In the genomic region with DNA sequence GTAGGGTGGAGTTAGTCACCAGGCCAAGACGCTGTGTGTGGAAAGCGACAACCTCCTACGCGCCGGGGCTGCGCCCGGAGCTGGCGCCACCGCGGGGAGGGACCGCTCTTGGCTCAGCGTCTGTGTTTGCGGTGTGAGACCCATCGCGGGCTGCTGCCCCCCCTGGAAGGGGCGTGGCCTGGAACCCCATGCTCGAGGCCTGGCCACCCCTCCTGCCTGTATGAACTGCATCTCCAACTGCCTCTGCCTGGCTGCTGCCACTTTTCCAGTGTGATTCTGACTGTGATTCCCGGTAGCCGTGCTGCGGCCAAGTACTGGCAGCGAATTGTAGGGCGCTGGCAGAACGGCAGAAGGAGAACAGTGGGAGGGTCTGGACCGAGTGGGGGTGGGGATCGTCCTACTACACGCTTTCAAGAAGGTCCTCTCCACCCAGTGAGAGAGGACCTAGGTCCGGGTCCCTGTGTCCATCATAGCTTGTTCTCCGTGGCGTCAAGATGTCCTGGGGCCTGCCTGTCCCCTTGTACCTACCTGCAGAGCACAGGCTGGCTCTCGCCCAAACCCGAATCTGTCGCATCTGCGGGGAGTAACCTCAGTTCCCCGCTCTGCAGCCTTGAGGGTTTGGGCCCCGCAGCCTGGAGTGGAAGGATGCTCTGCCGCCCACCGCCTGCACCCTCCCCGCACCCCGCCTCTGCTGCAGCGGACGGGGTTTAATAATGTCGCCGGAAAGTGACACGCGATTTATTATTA, we compare ENCODE assay signal across 8 mouse cellular contexts. TPM values are rescaled to one million over a fixed set of nuclear protein-coding genes. Genes with fewer than 3 reads are reported as not detected.
DNase-seq lines count a peak whose midpoint lies in the region; ATAC-seq and TF ChIP-seq lines count a peak whose summit lies in the region.

No protein-coding gene starts in this region.

- peak overlapping the region; percentile 49 for H3K9ac ChIP-seq in intestine, embryonic 16.5 days (ENCODE audit: low read depth, low read length)
- H3K9ac ChIP-seq in liver, embryonic 11.5 days (ENCODE audit: low read depth, low read length) = no peak overlapping the region

- H3K27ac ChIP-seq in cortical plate, adult 2 months (ENCODE audit: insufficient read depth, low read length) = no peak overlapping the region
- H3K27ac ChIP-seq in intestine, embryonic 16.5 days (ENCODE audit: low read length) = no peak overlapping the region
- H3K27ac ChIP-seq in liver, embryonic 11.5 days (ENCODE audit: low read depth, low read length) = no peak overlapping the region

- peak; percentile 76 to 84 for DNase-seq in urinary bladder, adult 18-20 months (ENCODE audit: low spot score in 2 of 2)
- no peak for DNase-seq in urinary bladder, postnatal 10 days (ENCODE audit: low spot score)
- peak; percentile 83 to 90 for DNase-seq in heart, adult 18-20 months
- DNase-seq in liver, embryonic 11.5 days (ENCODE audit: low spot score) = no peak
- DNase-seq in naive thymus-derived CD4-positive, alpha-beta T cell, adult 2 months (ENCODE audit: low read depth) = peak; percentile 85
- peak; percentile 42 for DNase-seq in thymus, postnatal 0 days (ENCODE audit: low spot score)

- no peak for TF ChIP-seq POLR2A in cortical plate, adult 2 months (IDR thresholded peaks at IDR 0.05; ENCODE audit: extremely low read depth, insufficient read depth, low read length)

- H3K4me1 ChIP-seq in cortical plate, adult 2 months (ENCODE audit: control insufficient read depth, insufficient read depth, low read length) = no peaks in the 10 kb centered on the region
- H3K4me1 ChIP-seq in intestine, embryonic 16.5 days (ENCODE audit: control insufficient read depth, insufficient read depth, low read length) = peaks cover 45% of the 10 kb centered on the region
- H3K4me1 ChIP-seq in liver, embryonic 11.5 days (replicated peaks; ENCODE audit: control insufficient read depth, insufficient read depth, low read length) = peaks cover 44% of the 10 kb centered on the region

- H3K36me3 ChIP-seq in intestine, embryonic 16.5 days (ENCODE audit: control insufficient read depth, insufficient read depth, low read length) = no peaks in the 10 kb centered on the region
- H3K36me3 ChIP-seq in liver, embryonic 11.5 days (ENCODE audit: control insufficient read depth, insufficient read depth, low read length) = no peaks in the 10 kb centered on the region

- WGBS in intestine, embryonic 16.5 days = 1% methylated on average over 45 of the region's 45 CpGs
- WGBS in liver, embryonic 11.5 days = 2% methylated on average over 45 of the region's 45 CpGs

- no peak for TF ChIP-seq CTCF in cortical plate, adult 2 months (IDR thresholded peaks at IDR 0.05; ENCODE audit: extremely low read depth, insufficient read depth, low read length)

- H3K27me3 ChIP-seq in intestine, embryonic 16.5 days (replicated peaks; ENCODE audit: control insufficient read depth, insufficient read depth, low read length) = peaks cover 70% of the 10 kb centered on the region
- H3K27me3 ChIP-seq in liver, embryonic 11.5 days (replicated peaks; ENCODE audit: control insufficient read depth, insufficient read depth, low read length) = peaks cover 83% of the 10 kb centered on the region

- H3K4me2 ChIP-seq in intestine, embryonic 16.5 days (ENCODE audit: low read depth, low read length) = peak overlapping the region; percentile 63
- H3K4me2 ChIP-seq in liver, embryonic 11.5 days = peak overlapping the region; percentile 61

- H3K4me3 ChIP-seq in cortical plate, adult 2 months (ENCODE audit: insufficient read depth, low read length) = peak overlapping the region; percentile 30; the same call in 1 of the 2 replicates
- H3K4me3 ChIP-seq in intestine, embryonic 16.5 days (ENCODE audit: low read length) = peak overlapping the region; percentile 37
- peak overlapping the region; percentile 39 for H3K4me3 ChIP-seq in liver, embryonic 11.5 days (ENCODE audit: low read depth, low read length)

- H3K9me3 ChIP-seq in intestine, embryonic 16.5 days (ENCODE audit: control insufficient read depth, low read length) = no peaks in the 10 kb centered on the region
- H3K9me3 ChIP-seq in liver, embryonic 11.5 days (ENCODE audit: control insufficient read depth, low read length) = no peaks in the 10 kb centered on the region

- peak; percentile 10; the same call in 1 of the 2 replicates for ATAC-seq in intestine, embryonic 16.5 days
- no peak for ATAC-seq in liver, embryonic 11.5 days (replicated peaks; ENCODE audit: low FRiP score)

RNA-seq across cellular contexts. Expression of gene Kazald1, which starts 4.9 kb away (rescaled TPM):
- 6.8 and 9.1 TPM in 2 replicates for polyA plus RNA-seq in cortical plate, adult 2 months (2012; rRNA removed)
- 1 to 10 TPM; 3.3 to 4.1 TPM for total RNA-seq in heart, adult 18-20 months (2021)
- polyA plus RNA-seq in intestine, embryonic 16.5 days (2015; fragmentation: Nextera tagmentation; extraction: Ambion mirVana) = 2.0 and 2.1 TPM in 2 replicates
- 0.91 and 1.6 TPM in 2 replicates for polyA plus RNA-seq in liver, embryonic 11.5 days (2014; fragmentation: Nextera tagmentation; extraction: Ambion mirVana)
- polyA plus RNA-seq in thymus, postnatal 0 days (2015; fragmentation: Nextera tagmentation; extraction: Ambion mirVana) = 9.0 and 10.8 TPM in 2 replicates

RNA-seq across cellular contexts. Expression of gene Sfxn3, which starts 32.6 kb away (rescaled TPM):
- 113 and 119 TPM in 2 replicates for polyA plus RNA-seq in cortical plate, adult 2 months (2012; rRNA removed)
- total RNA-seq in heart, adult 18-20 months (2021) = 1 to 10 TPM; 7.8 to 8.9 TPM
- 16.5 and 18.2 TPM in 2 replicates for polyA plus RNA-seq in intestine, embryonic 16.5 days (2015; fragmentation: Nextera tagmentation; extraction: Ambion mirVana)
- polyA plus RNA-seq in liver, embryonic 11.5 days (2014; fragmentation: Nextera tagmentation; extraction: Ambion mirVana) = 6.3 and 6.8 TPM in 2 replicates
- 17.4 and 17.9 TPM in 2 replicates for polyA plus RNA-seq in thymus, postnatal 0 days (2015; fragmentation: Nextera tagmentation; extraction: Ambion mirVana)

RNA-seq across cellular contexts. Expression of gene Pdzd7, which starts 34.4 kb away (rescaled TPM):
- polyA plus RNA-seq in cortical plate, adult 2 months (2012; rRNA removed) = 7.5 and 8.8 TPM in 2 replicates
- not detected for total RNA-seq in heart, adult 18-20 months (2021)
- polyA plus RNA-seq in intestine, embryonic 16.5 days (2015; fragmentation: Nextera tagmentation; extraction: Ambion mirVana) = 0.43 and 0.49 TPM in 2 replicates
- polyA plus RNA-seq in liver, embryonic 11.5 days (2014; fragmentation: Nextera tagmentation; extraction: Ambion mirVana) = 0.09 TPM in 1 of 2 replicates, not detected in the other
- polyA plus RNA-seq in thymus, postnatal 0 days (2015; fragmentation: Nextera tagmentation; extraction: Ambion mirVana) = 0.05 and 0.08 TPM in 2 replicates

Comparison
In these comparisons a context has a peak if more than half of its experiments do, and no peak if none do; other contexts are left out.
1. DNase-seq: peak in urinary bladder, adult 18-20 months (2 of 2), heart, adult 18-20 months (2 of 2), naive thymus-derived CD4-positive, alpha-beta T cell, adult 2 months (single experiment) and thymus, postnatal 0 days (single experiment); none in urinary bladder, postnatal 10 days (single experiment) and liver, embryonic 11.5 days (single experiment).
2. Peak in every context shown above with its lines, with median percentiles within 50 percentile points of each other: H3K4me3 ChIP-seq.